Mouse (Mus musculus) spleen, adult 2 months (tissue): ENCODE measurements around the gene Astn2. TPM values are rescaled to one million over a fixed set of nuclear protein-coding genes. Genes with fewer than 3 reads are reported as not detected.

Experiments
- DNase-seq, 2 experiments: peaks; one replicate each; pipeline versions ENCODE4 v3.0.0 to v3.0.0-alpha.2; 2012 to 2021; ENCODE audit warnings: low spot score in 2 of 2, low read depth in 1 of 2
- H3K27ac ChIP-seq: fragments of 200-500 bp; 2 replicates; pipeline ENCODE4 v1.5.1; 2012; ENCODE audit warnings: low read length, inconsistent platforms; ENCODE audit not compliant: insufficient read depth
- H3K27me3 ChIP-seq: fragments of 200-500 bp; 2 replicates; pipeline ENCODE4 v1.6.1; 2012; ENCODE audit warnings: mild to moderate bottlenecking, moderate library complexity, low read length, inconsistent platforms; ENCODE audit not compliant: control insufficient read depth, insufficient read depth
- H3K36me3 ChIP-seq: fragments of 200-500 bp; 2 replicates; pipeline ENCODE4 v1.6.1; 2012; ENCODE audit warnings: mild to moderate bottlenecking, low read length, inconsistent platforms; ENCODE audit not compliant: control insufficient read depth, insufficient read depth
- H3K4me1 ChIP-seq: fragments of 200-500 bp; 2 replicates; pipeline ENCODE4 v1.6.1; 2011; ENCODE audit warnings: inconsistent platforms; ENCODE audit not compliant: control insufficient read depth, insufficient read depth, insufficient read length
- H3K4me3 ChIP-seq: fragments of 200-500 bp; 2 replicates; pipeline ENCODE4 v1.5.1; 2011; ENCODE audit warnings: mild to moderate bottlenecking, inconsistent platforms; ENCODE audit not compliant: insufficient read depth, insufficient read length; ENCODE audit errors: extremely low read depth
- CTCF ChIP-seq: fragments of 200-500 bp; IDR thresholded peaks from 2 replicates; pipeline ENCODE4 v1.5.1; 2011; ENCODE audit warnings: mild to moderate bottlenecking, inconsistent platforms; ENCODE audit not compliant: insufficient read depth, insufficient read length, insufficient replicate concordance; ENCODE audit errors: extremely low read depth
- POLR2A ChIP-seq: fragments of 200-500 bp; IDR thresholded peaks from 2 replicates; pipeline ENCODE4 v1.6.1; 2011; ENCODE audit warnings: low read depth, low read length, inconsistent platforms
- WGBS: fragments of 180-500 bp; shearing (Covaris S2); methylation state at CpG from one replicate; pipeline ENCODE4 v1.1.7; 2018; 5-methylcytosine and 5-hydroxymethylcytosine counted together
- polyA plus RNA-seq: library from polyadenylated mRNA; depleted of rRNA; stranded (reverse); fragments of >200 nt; gene quantifications from 2 replicates; pipeline ENCODE4 v1.2.3, GENCODE M21; 2012

Gene Astn2
- polyA plus RNA-seq, 1 experiment, result 3.9 TPM

DNA sequence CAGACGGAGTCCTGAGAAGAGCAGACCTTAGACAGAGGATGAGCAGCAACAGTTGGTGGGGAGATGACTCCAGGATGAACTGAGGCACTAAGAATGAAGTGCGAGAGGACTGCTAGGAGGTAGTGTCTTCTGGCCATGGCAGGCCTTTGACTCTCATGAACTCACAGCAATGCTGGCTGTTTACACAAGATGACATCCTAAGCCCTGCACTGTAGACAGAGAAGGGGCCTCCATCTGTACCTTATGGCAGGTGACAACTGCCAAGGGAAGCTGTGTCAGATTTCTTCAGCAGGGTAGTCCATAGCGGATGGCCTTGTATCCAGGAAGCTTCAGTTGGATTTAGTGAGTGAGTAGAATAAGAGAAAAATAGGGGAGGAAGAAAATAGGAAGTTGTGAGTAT, 572.5 kb downstream of the Astn2 start:
- TF ChIP-seq POLR2A (no peak), CTCF (no peak)
- no peaks in the 10 kb centered on the region for H3K4me1 ChIP-seq
- no peak overlapping the region for H3K4me3 ChIP-seq
- WGBS, result 82% methylated on average over 3 of the region's 3 CpGs
- DNase-seq, result no peak
- no peak overlapping the region for H3K27ac ChIP-seq
- H3K27me3 ChIP-seq, result no peaks in the 10 kb centered on the region
- H3K36me3 ChIP-seq, result no peaks in the 10 kb centered on the region

DNA sequence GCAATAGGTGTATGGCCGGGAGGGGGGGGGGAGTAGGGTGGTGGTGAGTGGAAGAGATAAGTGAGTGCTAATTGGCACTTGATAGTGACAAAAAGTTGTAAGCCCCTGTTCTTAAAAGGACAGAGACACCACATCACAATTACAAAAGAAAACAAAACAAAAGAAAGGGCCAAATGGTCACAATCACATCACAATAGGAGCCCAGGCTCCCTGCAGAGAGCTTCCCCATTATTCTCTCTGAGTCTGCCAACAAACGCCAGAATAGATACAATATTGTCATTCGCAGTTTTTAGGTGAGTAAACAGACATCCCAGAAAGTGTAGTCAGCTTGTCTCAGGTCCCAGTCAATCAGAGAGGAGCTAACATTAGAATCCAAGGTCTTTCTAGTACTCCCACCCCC, 573.9 kb downstream of the Astn2 start:
- Histone ChIP-seq H3K4me3 (no peak overlapping the region), H3K27me3 (no peaks in the 10 kb centered on the region), H3K4me1 (no peaks in the 10 kb centered on the region), H3K27ac (no peak overlapping the region), H3K36me3 (no peaks in the 10 kb centered on the region)
- WGBS, result 21% methylated on average over 3 of the region's 3 CpGs
- no peak for DNase-seq
- TF ChIP-seq POLR2A (no peak), CTCF (no peak)

DNA sequence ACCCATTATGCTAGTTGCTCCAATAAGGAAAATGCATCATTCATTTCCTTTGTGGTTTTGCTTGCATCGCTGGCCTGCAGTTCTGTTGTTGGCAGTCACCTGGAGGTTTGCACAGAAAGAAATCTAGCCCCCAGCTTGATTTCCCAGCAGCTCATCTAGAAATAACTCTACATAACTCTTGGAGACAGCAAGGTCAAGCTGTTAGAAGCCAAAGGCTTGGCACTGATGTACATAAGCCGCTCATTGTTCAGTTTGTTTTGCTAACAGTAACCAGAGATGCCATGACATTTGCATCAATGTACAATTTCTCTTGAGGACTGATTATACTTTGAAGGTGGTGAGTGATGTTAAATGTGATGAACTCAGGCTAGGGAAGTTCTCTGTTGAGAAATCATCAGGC, 583.3 kb downstream of the Astn2 start:
- Histone ChIP-seq H3K4me3 (no peak overlapping the region), H3K27me3 (no peaks in the 10 kb centered on the region), H3K27ac (no peak overlapping the region), H3K4me1 (no peaks in the 10 kb centered on the region), H3K36me3 (no peaks in the 10 kb centered on the region)
- TF ChIP-seq POLR2A (no peak), CTCF (no peak)
- no peak for DNase-seq
- WGBS, result 53% methylated on average over 2 of the region's 2 CpGs

DNA sequence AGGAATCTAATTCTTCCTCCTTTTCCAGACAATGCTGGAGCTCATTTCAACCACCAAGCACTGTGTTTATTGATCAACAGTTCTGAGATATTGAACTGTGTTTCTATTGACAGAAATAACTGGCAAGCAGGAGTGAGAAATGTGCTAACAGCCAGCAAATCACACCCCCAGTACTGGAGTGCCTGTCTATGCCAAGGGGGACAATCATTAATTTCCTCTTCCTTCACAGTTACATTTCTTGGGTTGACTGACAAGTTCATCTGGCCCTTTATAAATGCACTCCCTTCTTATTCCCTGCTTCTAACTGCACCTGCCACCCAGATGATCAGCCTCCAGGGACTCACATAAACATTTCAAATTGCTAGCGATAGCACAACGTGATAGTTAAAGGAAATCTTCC, 584.2 kb downstream of the Astn2 start:
- no peak for DNase-seq
- no peak overlapping the region for H3K27ac ChIP-seq

DNA sequence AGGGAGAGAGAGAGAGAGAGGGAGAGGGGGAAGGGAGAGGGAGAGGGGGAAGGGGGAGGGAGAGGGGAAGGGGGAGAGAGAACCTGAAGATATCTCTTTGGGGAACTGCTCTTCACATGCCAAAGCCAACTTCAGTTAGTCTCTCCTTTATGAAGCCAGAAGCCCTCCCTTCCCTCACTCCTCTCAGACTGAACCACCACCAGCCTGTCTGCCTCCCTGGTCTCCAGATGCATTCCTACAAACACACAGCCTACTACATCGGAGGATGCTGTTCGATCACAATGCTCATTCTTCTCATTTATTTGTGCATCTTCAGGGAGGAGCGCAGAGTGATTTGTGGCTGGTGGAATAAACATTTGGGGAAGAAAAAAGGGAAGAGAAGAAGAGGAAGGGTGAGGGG, 584.6 kb downstream of the Astn2 start:
- H3K27ac ChIP-seq, result no peak overlapping the region
- no peaks in the 10 kb centered on the region for H3K27me3 ChIP-seq
- no peaks in the 10 kb centered on the region for H3K4me1 ChIP-seq
- no peak for DNase-seq
- WGBS, result 56% methylated on average over 3 of the region's 3 CpGs
- no peak overlapping the region for H3K4me3 ChIP-seq
- no peak for TF ChIP-seq POLR2A
- H3K36me3 ChIP-seq, result no peaks in the 10 kb centered on the region

More for the DNA sequence above, 584.2 kb downstream of the Astn2 start:
- Histone ChIP-seq H3K27me3 (no peaks in the 10 kb centered on the region), H3K4me3 (no peak overlapping the region), H3K4me1 (no peaks in the 10 kb centered on the region), H3K36me3 (no peaks in the 10 kb centered on the region)
- TF ChIP-seq POLR2A, result no peak
- no peak for TF ChIP-seq CTCF
- 52% methylated on average over 2 of the region's 2 CpGs for WGBS

DNA sequence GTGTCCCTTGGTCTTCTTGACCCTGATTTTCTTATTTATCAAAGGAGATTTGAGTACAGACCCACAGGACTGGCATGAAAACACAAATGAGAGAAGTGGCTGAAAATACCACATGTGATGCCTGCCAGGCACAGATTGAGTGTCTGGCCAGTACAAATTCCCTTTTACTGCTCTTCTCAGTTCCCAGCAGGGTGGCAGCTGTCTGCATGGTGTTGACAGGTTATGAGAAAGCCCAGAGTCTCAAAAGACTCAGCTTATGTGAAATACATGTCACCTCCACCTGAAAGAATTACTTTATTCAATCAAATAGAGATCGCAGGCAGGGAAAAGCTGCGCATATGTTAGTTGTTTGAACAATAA, 590.3 kb downstream of the Astn2 start:
- no peaks in the 10 kb centered on the region for H3K27me3 ChIP-seq
- no peak overlapping the region for H3K4me3 ChIP-seq
- DNase-seq, result no peak
- H3K36me3 ChIP-seq, result no peaks in the 10 kb centered on the region
- WGBS, result 90% methylated on average over 2 of the region's 2 CpGs
- TF ChIP-seq POLR2A, result no peak
- no peak for TF ChIP-seq CTCF
- no peaks in the 10 kb centered on the region for H3K4me1 ChIP-seq
- no peak overlapping the region for H3K27ac ChIP-seq

DNA sequence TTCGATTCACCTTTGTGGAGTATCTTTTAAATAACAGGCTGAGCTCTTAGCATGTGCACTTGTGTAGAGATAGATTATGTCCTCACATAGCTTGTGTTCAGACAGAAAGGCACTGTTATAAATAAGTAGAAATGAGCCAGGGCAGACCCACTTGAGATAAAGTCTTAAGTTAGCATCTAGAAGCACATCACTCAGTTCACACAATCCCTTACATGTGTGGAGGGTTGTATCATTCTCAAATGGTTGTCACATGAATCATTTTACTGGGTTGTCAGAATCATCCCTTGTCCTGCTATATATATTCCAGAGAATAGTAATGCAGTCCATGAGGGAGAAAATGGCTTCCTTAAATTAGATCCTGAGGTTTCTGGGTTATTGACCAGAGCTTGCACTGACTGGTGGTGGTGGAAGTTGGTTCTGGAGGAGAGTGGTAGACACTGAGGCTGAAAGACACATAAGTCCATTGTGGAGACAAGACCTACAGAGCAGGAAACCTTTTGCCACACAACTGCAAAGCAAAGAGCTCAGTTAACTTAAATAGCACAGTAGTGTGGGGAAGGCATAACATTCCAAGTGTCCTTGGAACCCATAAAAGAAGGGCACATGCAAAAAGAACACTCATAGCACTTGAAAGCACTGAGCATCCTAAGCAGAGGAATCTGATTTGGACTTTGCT, 590.8 kb downstream of the Astn2 start:
- Histone ChIP-seq H3K4me3 (no peak overlapping the region), H3K36me3 (no peaks in the 10 kb centered on the region), H3K4me1 (no peaks in the 10 kb centered on the region), H3K27ac (no peak overlapping the region), H3K27me3 (no peaks in the 10 kb centered on the region)
- 68% methylated on average over 1 of the region's 1 CpGs for WGBS
- TF ChIP-seq CTCF (no peak), POLR2A (no peak)
- DNase-seq, result no peak

DNA sequence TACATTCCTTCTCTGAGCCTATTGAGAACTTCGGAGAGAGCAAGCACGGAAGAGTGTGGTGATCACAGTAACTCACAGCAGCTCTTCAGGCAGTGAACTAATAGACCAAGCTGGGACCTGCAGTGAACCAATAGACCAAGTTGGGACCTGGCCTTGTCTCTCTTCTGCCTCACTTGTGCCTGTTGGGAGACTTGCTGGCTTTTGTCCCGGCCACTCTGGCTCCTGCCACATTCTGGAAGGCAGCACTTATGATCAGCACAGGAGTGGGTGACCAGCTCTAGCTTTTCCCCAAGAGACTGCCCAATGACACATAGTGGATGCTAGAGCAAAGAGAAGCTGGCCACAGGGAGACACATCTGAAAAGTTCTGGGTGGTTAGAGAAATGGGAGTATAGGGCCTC, 597.1 kb downstream of the Astn2 start:
- WGBS, result 83% methylated on average over 3 of the region's 3 CpGs
- no peaks in the 10 kb centered on the region for H3K27me3 ChIP-seq
- H3K27ac ChIP-seq, result no peak overlapping the region
- H3K4me3 ChIP-seq, result no peak overlapping the region
- no peaks in the 10 kb centered on the region for H3K4me1 ChIP-seq
- TF ChIP-seq CTCF, result no peak
- no peak for TF ChIP-seq POLR2A
- no peaks in the 10 kb centered on the region for H3K36me3 ChIP-seq
- DNase-seq, result no peak
